In the genomic region with DNA sequence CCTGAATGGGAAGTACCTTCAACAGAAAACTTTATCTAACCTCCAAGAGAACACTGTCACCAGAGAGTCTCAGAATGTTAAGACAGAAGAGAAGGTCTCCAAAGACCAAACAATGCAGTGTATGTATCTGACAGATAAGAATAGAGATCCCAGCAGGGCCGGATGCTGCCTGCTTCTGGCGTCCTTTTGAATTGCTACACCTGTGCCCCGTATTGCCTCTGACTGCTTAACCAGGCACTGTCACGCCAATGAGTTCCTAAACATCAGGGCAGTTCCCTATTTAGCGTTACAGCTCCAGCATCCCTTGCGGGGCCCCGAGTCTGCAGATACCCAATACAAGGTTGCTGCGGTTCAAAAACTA, we compare ENCODE assay signal across 22 mouse cellular contexts. TPM values are rescaled to one million over a fixed set of nuclear protein-coding genes. Genes with fewer than 3 reads are reported as not detected.
DNase-seq lines count a peak whose midpoint lies in the region; ATAC-seq and TF ChIP-seq lines count a peak whose summit lies in the region.
"Had no signal": no experiment of that assay in that cellular context is flagged by ENCODE, and none has a peak within 500 bp of the region (broad histone marks: within the 10 kb centered on the region; RNA-seq: fewer than 3 reads in every experiment).

No protein-coding gene starts in this region.

- H3K4me1 ChIP-seq in heart, embryonic 10.5 days = peaks cover 87% of the 10 kb centered on the region
- H3K4me1 ChIP-seq in liver, embryonic 11.5 days (replicated peaks; ENCODE audit: control insufficient read depth, insufficient read depth, low read length) = peaks cover 23% of the 10 kb centered on the region
- H3K4me1 ChIP-seq in liver, postnatal 0 days (ENCODE audit: insufficient read depth) = no peaks in the 10 kb centered on the region; the same call in 1 of the 2 replicates
- peaks cover 75% of the 10 kb centered on the region for H3K4me1 ChIP-seq in embryonic facial prominence, embryonic 13.5 days
- 0 out of 2 replicates have a peak, but pooled peaks cover 6% of the 10 kb centered on the region for H3K4me1 ChIP-seq in liver, embryonic 15.5 days (replicated peaks)

- peak; percentile 78 for ATAC-seq in liver, embryonic 11.5 days (replicated peaks; ENCODE audit: low FRiP score)
- no peak for ATAC-seq in liver, postnatal 0 days
- no peak for ATAC-seq in embryonic facial prominence, embryonic 13.5 days (ENCODE audit: insufficient number of reproducible peaks, insufficient read depth, low FRiP score, low TSS enrichment, low read depth)
- 0 out of 2 replicates have a peak, but pooled peaks have one; percentile 22 for ATAC-seq in liver, embryonic 15.5 days (ENCODE audit: insufficient read depth)
- ATAC-seq: hindbrain, embryonic 16.5 days; midbrain, embryonic 13.5 days had no signal

- no peak for TF ChIP-seq EP300 in liver, postnatal 0 days (IDR thresholded peaks at IDR 0.05; ENCODE audit: low read depth)

- peak overlapping the region; percentile 72; the same call in 1 of the 2 replicates for H3K27ac ChIP-seq in heart, embryonic 10.5 days
- no peak overlapping the region; the same call in 1 of the 2 replicates for H3K27ac ChIP-seq in liver, embryonic 11.5 days (ENCODE audit: low read depth, low read length)
- H3K27ac ChIP-seq in liver, postnatal 0 days (ENCODE audit: low read depth) = no peak overlapping the region
- peak overlapping the region; percentile 48 for H3K27ac ChIP-seq in embryonic facial prominence, embryonic 13.5 days
- H3K27ac ChIP-seq in liver, embryonic 15.5 days (replicated peaks) = no peak overlapping the region
- H3K27ac ChIP-seq: forebrain, embryonic 15.5 days; limb, embryonic 15.5 days; midbrain, embryonic 13.5 days; neural tube, embryonic 15.5 days had no signal

- no peaks in the 10 kb centered on the region for H3K9me3 ChIP-seq in heart, embryonic 10.5 days
- H3K9me3 ChIP-seq in liver, embryonic 11.5 days (ENCODE audit: control insufficient read depth, low read length) = no peaks in the 10 kb centered on the region
- H3K9me3 ChIP-seq in liver, postnatal 0 days (ENCODE audit: low read length) = no peaks in the 10 kb centered on the region
- H3K9me3 ChIP-seq in embryonic facial prominence, embryonic 13.5 days = no peaks in the 10 kb centered on the region
- H3K9me3 ChIP-seq in liver, embryonic 15.5 days (replicated peaks) = no peaks in the 10 kb centered on the region
- H3K9me3 ChIP-seq: forebrain, embryonic 15.5 days; limb, embryonic 15.5 days; midbrain, embryonic 13.5 days; neural tube, embryonic 15.5 days had no signal

- H3K27me3 ChIP-seq in heart, embryonic 10.5 days (ENCODE audit: insufficient read depth, poor library complexity, severe bottlenecking) = no peaks in the 10 kb centered on the region
- H3K27me3 ChIP-seq in liver, embryonic 11.5 days (replicated peaks; ENCODE audit: control insufficient read depth, insufficient read depth, low read length) = 0 out of 2 replicates have a peak, but pooled peaks cover 6% of the 10 kb centered on the region
- no peaks in the 10 kb centered on the region for H3K27me3 ChIP-seq in liver, postnatal 0 days (ENCODE audit: insufficient read depth, low read length)
- H3K27me3 ChIP-seq in embryonic facial prominence, embryonic 13.5 days = no peaks in the 10 kb centered on the region
- H3K27me3 ChIP-seq in liver, embryonic 15.5 days = peaks cover 11% of the 10 kb centered on the region; the same call in 1 of the 2 replicates
- H3K27me3 ChIP-seq: forebrain, embryonic 15.5 days; limb, embryonic 15.5 days; midbrain, embryonic 13.5 days; neural tube, embryonic 15.5 days had no signal

- H3K9ac ChIP-seq in liver, embryonic 11.5 days (ENCODE audit: low read depth, low read length) = no peak overlapping the region
- H3K9ac ChIP-seq in liver, postnatal 0 days (replicated peaks) = no peak overlapping the region
- H3K9ac ChIP-seq in embryonic facial prominence, embryonic 13.5 days = no peak overlapping the region
- no peak overlapping the region for H3K9ac ChIP-seq in liver, embryonic 15.5 days
- H3K9ac ChIP-seq: forebrain, embryonic 15.5 days; limb, embryonic 15.5 days; midbrain, embryonic 13.5 days; neural tube, embryonic 15.5 days had no signal

- 0 out of 2 replicates have a peak overlapping the region, but pooled peaks have one; percentile 23 for H3K4me2 ChIP-seq in liver, embryonic 11.5 days
- H3K4me2 ChIP-seq in liver, postnatal 0 days (ENCODE audit: low read depth, low read length) = no peak overlapping the region
- H3K4me2 ChIP-seq in embryonic facial prominence, embryonic 13.5 days = no peak overlapping the region
- H3K4me2 ChIP-seq in liver, embryonic 15.5 days = no peak overlapping the region
- H3K4me2 ChIP-seq: forebrain, embryonic 15.5 days; limb, embryonic 15.5 days; midbrain, embryonic 13.5 days; neural tube, embryonic 15.5 days had no signal

- no peaks in the 10 kb centered on the region for H3K36me3 ChIP-seq in heart, embryonic 10.5 days
- H3K36me3 ChIP-seq in liver, embryonic 11.5 days (ENCODE audit: control insufficient read depth, insufficient read depth, low read length) = no peaks in the 10 kb centered on the region
- H3K36me3 ChIP-seq in liver, postnatal 0 days (replicated peaks; ENCODE audit: insufficient read depth, low read length) = no peaks in the 10 kb centered on the region
- no peaks in the 10 kb centered on the region for H3K36me3 ChIP-seq in embryonic facial prominence, embryonic 13.5 days
- H3K36me3 ChIP-seq in liver, embryonic 15.5 days (replicated peaks) = no peaks in the 10 kb centered on the region
- H3K36me3 ChIP-seq: forebrain, embryonic 15.5 days; limb, embryonic 15.5 days; midbrain, embryonic 13.5 days; neural tube, embryonic 15.5 days had no signal

- intact Hi-C loops in left cerebral cortex, postnatal 25 days (cut with DNase I) = no loop called here

- no peak for DNase-seq in heart, embryonic 10.5 days (ENCODE audit: low spot score)
- DNase-seq in heart, adult 11 months = no peak
- no peak for DNase-seq in liver, embryonic 11.5 days (ENCODE audit: low spot score)
- no peak for DNase-seq in liver, postnatal 0 days
- no peak for DNase-seq in left cerebral cortex, postnatal 25 days (ENCODE audit: low spot score in 2 of 2)
- DNase-seq in adrenal gland, postnatal 4 days (ENCODE audit: low spot score in 2 of 2) = no peak
- DNase-seq: cerebellum, adult 2 months; cerebellum, postnatal 36 days; gastrocnemius, postnatal 25 days; kidney, adult 11 months; kidney, postnatal 10 days; right cerebral cortex, postnatal 14 days; spleen, adult 18-20 months; thymus, adult 18-20 months; thymus, postnatal 4 days had no signal

- WGBS in heart, embryonic 10.5 days = 55% methylated on average over 8 of the region's 8 CpGs
- WGBS in liver, embryonic 11.5 days = 34% methylated on average over 8 of the region's 8 CpGs
- 43% methylated on average over 8 of the region's 8 CpGs for WGBS in liver, postnatal 0 days (ENCODE audit: insufficient replicate concordance)
- WGBS in embryonic facial prominence, embryonic 13.5 days = 52% methylated on average over 8 of the region's 8 CpGs
- WGBS in liver, embryonic 15.5 days (ENCODE audit: insufficient replicate concordance) = 29% methylated on average over 8 of the region's 8 CpGs

- no peak for TF ChIP-seq CTCF in liver, postnatal 0 days (IDR thresholded peaks at IDR 0.05; ENCODE audit: low read depth)

- H3K4me3 ChIP-seq in heart, embryonic 10.5 days = no peak overlapping the region
- H3K4me3 ChIP-seq in liver, embryonic 11.5 days (ENCODE audit: low read depth, low read length) = no peak overlapping the region
- no peak overlapping the region for H3K4me3 ChIP-seq in liver, postnatal 0 days (ENCODE audit: low read depth, low read length)
- no peak overlapping the region for H3K4me3 ChIP-seq in embryonic facial prominence, embryonic 13.5 days
- H3K4me3 ChIP-seq in liver, embryonic 15.5 days (replicated peaks) = no peak overlapping the region
- H3K4me3 ChIP-seq: forebrain, embryonic 15.5 days; limb, embryonic 15.5 days; midbrain, embryonic 13.5 days; neural tube, embryonic 15.5 days had no signal

RNA-seq across cellular contexts. Expression of gene Dlg5, which starts 28.4 kb away (rescaled TPM):
- 11.3 and 15.1 TPM in 2 replicates for polyA plus RNA-seq in heart, embryonic 10.5 days (2016; fragmentation: Nextera tagmentation; extraction: Ambion mirVana)
- polyA plus RNA-seq in liver, embryonic 11.5 days (2014; fragmentation: Nextera tagmentation; extraction: Ambion mirVana) = 7.7 and 9.2 TPM in 2 replicates
- 0.47 and 0.88 TPM in 2 replicates for polyA plus RNA-seq in liver, postnatal 0 days (2015; fragmentation: Nextera tagmentation; extraction: Ambion mirVana)
- 27.3 and 34.2 TPM in 2 replicates for polyA plus RNA-seq in embryonic facial prominence, embryonic 13.5 days (2015; fragmentation: Nextera tagmentation; extraction: Ambion mirVana)
- polyA plus RNA-seq in liver, embryonic 15.5 days (2015; fragmentation: Nextera tagmentation; extraction: Ambion mirVana) = 0.97 and 1.1 TPM in 2 replicates
- total RNA-seq in left cerebral cortex, postnatal 25 days (2021) = 10 to 100 TPM; 36.7 to 37.3 TPM
- 10 to 100 TPM; 64.4 to 70.4 TPM for total RNA-seq in adrenal gland, postnatal 4 days (2021)

Comparison
In these comparisons a context has a peak if more than half of its experiments do, and no peak if none do; other contexts are left out.
1. ATAC-seq: peak in liver, embryonic 11.5 days (single experiment) and liver, embryonic 15.5 days (single experiment); none in liver, postnatal 0 days (single experiment) and embryonic facial prominence, embryonic 13.5 days (single experiment).
2. H3K27ac ChIP-seq: peak in heart, embryonic 10.5 days (single experiment) and embryonic facial prominence, embryonic 13.5 days (single experiment); none in liver, embryonic 11.5 days (single experiment), liver, postnatal 0 days (single experiment) and liver, embryonic 15.5 days (single experiment).